Mouse (Mus musculus): ENCODE measurements at regions not wholly inside any gene's neighbourhood (a gene's known extent, or its start where the extent isn't known, plus 50 kb on each side); places are given as distances from the start of the nearest gene placed in this dataset.

DNA sequence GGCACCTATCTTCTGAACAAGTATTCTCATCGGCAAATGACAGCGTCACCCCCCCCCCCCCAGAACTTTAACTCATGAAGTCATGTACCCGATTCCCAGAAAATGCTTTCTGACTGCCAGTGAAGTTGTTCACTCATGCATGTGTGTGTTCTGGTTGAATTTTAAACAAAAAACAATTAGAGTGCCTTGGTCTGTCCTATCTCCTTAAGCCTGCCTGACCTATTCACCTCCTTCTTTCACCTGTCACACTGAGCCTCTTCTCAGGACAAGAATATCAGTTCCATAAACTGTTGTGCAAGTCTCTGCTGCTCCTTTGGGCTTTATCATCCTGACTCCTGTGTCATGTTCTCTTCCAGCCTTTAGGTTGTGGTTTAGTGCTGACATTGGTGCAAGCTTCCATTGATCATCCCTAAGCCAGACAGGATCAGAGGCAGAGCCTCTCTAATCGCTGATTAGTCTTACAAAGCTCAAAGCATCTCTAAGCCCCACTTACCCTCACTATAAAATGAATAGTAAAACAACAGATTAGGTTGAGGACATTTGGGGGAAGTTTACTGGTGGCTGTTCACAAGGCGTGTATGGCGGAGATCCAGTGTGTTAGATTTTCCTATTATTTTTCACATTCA is 345.2 kb upstream of the Robo2 start:
- no peak for TF ChIP-seq GATA1 (IDR thresholded peaks at IDR 0.05; ENCODE audit: borderline replicate concordance, low read length)
- TF ChIP-seq CTCF (IDR thresholded peaks at IDR 0.05; ENCODE audit: low read depth, low read length), result no peak
- no peak for TF ChIP-seq GATA2 (IDR thresholded peaks at IDR 0.05; ENCODE audit: borderline replicate concordance, low read depth, low read length)
- no peak for TF ChIP-seq TAL1 (conservative IDR thresholded peaks at IDR 0.05; ENCODE audit: low read depth, low read length)
- no peak for TF ChIP-seq POLR2AphosphoS5 (IDR thresholded peaks at IDR 0.05; ENCODE audit: insufficient replicate concordance, low read depth, low read length)
- Histone ChIP-seq H3K4me1 (ENCODE audit: insufficient read depth, low read depth, low read length) (no peaks in the 10 kb centered on the region), H3K27me3 (ENCODE audit: insufficient read depth, low read length) (no peaks in the 10 kb centered on the region), H3K36me3 (replicated peaks) (no peaks in the 10 kb centered on the region), H3K4me3 (ENCODE audit: low read depth, low read length) (no peak overlapping the region), H3K9me3 (replicated peaks) (no peaks in the 10 kb centered on the region)
- ATAC-seq (ENCODE audit: extremely low read depth, insufficient number of reproducible peaks, low FRiP score, poor library complexity, severe bottlenecking) (no peak), DNase-seq (ENCODE audit: low spot score) (no peak)

DNA sequence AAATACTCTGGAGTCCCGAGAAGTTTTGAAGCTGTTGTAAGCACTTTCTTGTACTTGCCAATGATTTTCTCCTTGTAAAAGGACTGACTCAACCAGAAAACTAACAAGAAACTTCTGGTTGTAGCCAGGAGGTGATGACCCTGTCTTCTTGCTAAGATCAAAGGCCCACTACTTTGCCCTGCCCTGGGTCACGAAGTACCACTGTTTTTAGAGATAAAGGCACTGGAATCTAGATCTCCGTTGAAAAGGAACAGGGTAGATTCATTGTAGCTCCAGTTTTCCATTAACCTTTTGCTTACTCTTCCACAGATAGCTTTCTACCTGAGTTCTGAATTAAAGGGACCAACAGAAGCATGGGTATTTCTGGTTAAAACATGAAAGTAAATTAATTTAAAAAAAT is 339.3 kb upstream of the Robo2 start:
- H3K36me3 ChIP-seq (replicated peaks), result no peaks in the 10 kb centered on the region
- H3K4me1 ChIP-seq (ENCODE audit: insufficient read depth, low read depth, low read length), result no peaks in the 10 kb centered on the region
- DNase-seq (ENCODE audit: low spot score), result no peak
- no peak for ATAC-seq (ENCODE audit: extremely low read depth, insufficient number of reproducible peaks, low FRiP score, poor library complexity, severe bottlenecking)
- no peaks in the 10 kb centered on the region for H3K9me3 ChIP-seq (replicated peaks)
- TF ChIP-seq CTCF (IDR thresholded peaks at IDR 0.05; ENCODE audit: low read depth, low read length), result no peak
- no peak for TF ChIP-seq TAL1 (conservative IDR thresholded peaks at IDR 0.05; ENCODE audit: low read depth, low read length)
- TF ChIP-seq GATA1 (IDR thresholded peaks at IDR 0.05; ENCODE audit: borderline replicate concordance, low read length), result no peak
- no peak overlapping the region for H3K4me3 ChIP-seq (ENCODE audit: low read depth, low read length)
- H3K27me3 ChIP-seq (ENCODE audit: insufficient read depth, low read length), result no peaks in the 10 kb centered on the region

DNA sequence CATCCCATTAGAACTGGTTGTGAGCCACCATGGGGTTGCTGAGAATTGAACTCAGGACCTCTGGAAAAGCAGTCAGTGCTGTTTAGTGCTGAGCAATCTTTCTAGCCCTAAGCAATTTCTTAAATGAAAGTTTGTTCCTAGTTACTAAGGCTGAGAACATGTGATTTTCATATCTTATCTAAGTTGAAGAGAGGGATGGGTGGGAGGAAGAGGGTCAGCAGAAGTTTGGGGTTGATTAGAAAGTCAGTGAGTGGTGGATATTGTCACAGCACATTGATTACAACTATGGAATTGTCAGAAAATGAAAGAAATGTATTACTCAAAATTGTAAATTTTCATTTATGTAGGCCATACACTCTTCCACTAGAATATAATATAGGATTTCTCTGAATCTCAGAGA is 337.4 kb upstream of the Robo2 start:
- Histone ChIP-seq H3K36me3 (replicated peaks) (no peaks in the 10 kb centered on the region), H3K9me3 (replicated peaks) (no peaks in the 10 kb centered on the region), H3K4me3 (ENCODE audit: low read depth, low read length) (no peak overlapping the region), H3K27me3 (ENCODE audit: insufficient read depth, low read length) (no peaks in the 10 kb centered on the region), H3K4me1 (ENCODE audit: insufficient read depth, low read depth, low read length) (no peaks in the 10 kb centered on the region)
- no peak for TF ChIP-seq CTCF (IDR thresholded peaks at IDR 0.05; ENCODE audit: low read depth, low read length)
- ATAC-seq (ENCODE audit: extremely low read depth, insufficient number of reproducible peaks, low FRiP score, poor library complexity, severe bottlenecking) (no peak), DNase-seq (ENCODE audit: low spot score) (no peak)

DNA sequence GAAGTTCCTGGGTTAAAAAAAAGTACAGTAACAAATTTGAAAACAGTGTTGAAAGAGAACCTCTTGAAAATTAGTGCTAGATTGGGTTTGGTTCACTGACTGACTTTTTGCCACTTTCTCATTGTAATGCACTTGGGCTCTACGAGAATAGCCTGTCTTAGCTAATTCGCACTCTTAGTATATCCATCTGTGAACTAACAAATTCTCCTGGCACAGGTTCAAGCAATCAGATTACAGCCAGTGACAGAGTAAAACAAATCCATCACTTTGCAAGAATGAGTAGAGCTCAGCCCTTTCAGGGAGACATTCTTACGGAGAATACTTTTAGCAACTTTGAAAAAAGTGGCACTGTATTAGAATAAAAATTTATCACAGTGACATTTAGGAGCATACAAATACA is 331.9 kb upstream of the Robo2 start:
- 0 out of 2 replicates have a peak, but pooled peaks cover 3% of the 10 kb centered on the region for H3K9me3 ChIP-seq (replicated peaks)
- no peak for ATAC-seq (ENCODE audit: extremely low read depth, insufficient number of reproducible peaks, low FRiP score, poor library complexity, severe bottlenecking)
- no peaks in the 10 kb centered on the region for H3K36me3 ChIP-seq (replicated peaks)
- no peak for DNase-seq (ENCODE audit: low spot score)
- no peaks in the 10 kb centered on the region for H3K4me1 ChIP-seq (ENCODE audit: insufficient read depth, low read depth, low read length)
- H3K4me3 ChIP-seq (ENCODE audit: low read depth, low read length), result no peak overlapping the region
- no peaks in the 10 kb centered on the region for H3K27me3 ChIP-seq (ENCODE audit: insufficient read depth, low read length)
- no peak for TF ChIP-seq CTCF (IDR thresholded peaks at IDR 0.05; ENCODE audit: low read depth, low read length)
- TF ChIP-seq GATA2 (IDR thresholded peaks at IDR 0.05; ENCODE audit: borderline replicate concordance, low read depth, low read length), result no peak
- TF ChIP-seq POLR2AphosphoS5 (IDR thresholded peaks at IDR 0.05; ENCODE audit: insufficient replicate concordance, low read depth, low read length), result no peak
- TF ChIP-seq GATA1 (IDR thresholded peaks at IDR 0.05; ENCODE audit: borderline replicate concordance, low read length), result no peak
- no peak for TF ChIP-seq TAL1 (conservative IDR thresholded peaks at IDR 0.05; ENCODE audit: low read depth, low read length)

DNA sequence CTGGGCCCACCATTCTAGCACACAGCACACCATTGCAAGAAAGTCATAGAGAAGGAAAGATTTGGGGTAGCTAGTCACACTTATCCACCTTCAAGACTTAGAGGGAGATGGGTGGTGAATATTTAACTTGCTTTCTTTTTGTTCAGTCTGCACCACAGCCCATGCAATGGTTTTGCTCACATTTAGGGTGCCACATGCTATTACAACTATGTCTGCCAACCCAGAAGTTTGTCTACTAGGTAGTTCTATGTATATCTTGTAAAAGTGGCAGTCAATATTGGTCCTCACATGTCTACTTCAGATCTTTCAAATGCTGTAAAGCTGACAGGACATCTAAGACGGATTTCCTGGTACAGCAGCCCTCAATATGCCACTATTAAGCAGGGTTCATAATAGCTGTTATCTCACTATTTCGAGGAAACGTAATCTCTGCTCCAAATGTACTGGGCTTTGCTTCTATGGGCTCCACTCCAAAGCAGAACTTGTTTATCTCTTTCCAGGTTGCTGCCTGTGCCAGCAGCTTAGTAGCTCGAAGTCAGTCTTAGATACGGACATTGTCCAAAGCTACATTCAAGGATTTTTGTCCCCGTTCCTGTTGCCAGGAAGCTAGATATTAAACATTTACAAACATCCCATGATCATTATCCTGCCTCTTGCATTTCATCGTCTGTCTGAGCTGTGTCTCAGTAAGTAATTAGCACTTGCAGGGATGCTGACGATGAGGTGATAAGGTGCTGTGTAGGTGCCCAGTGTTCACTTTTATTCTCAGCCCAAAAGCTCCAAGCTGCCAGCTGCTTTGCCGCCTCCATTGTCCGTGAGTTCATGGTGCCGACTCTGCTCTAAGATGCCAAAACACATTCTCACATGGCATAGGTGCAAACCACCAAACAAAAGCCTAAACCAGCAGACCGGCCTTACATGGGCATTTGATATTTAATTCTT is 327.8 kb upstream of the Robo2 start:
- H3K36me3 ChIP-seq (replicated peaks), result no peaks in the 10 kb centered on the region
- H3K27me3 ChIP-seq (ENCODE audit: insufficient read depth, low read length), result no peaks in the 10 kb centered on the region
- H3K4me1 ChIP-seq (ENCODE audit: insufficient read depth, low read depth, low read length), result no peaks in the 10 kb centered on the region
- TF ChIP-seq POLR2AphosphoS5 (IDR thresholded peaks at IDR 0.05; ENCODE audit: insufficient replicate concordance, low read depth, low read length), result no peak
- TF ChIP-seq GATA2 (IDR thresholded peaks at IDR 0.05; ENCODE audit: borderline replicate concordance, low read depth, low read length), result no peak
- TF ChIP-seq TAL1 (conservative IDR thresholded peaks at IDR 0.05; ENCODE audit: low read depth, low read length), result no peak
- no peak for TF ChIP-seq GATA1 (IDR thresholded peaks at IDR 0.05; ENCODE audit: borderline replicate concordance, low read length)
- TF ChIP-seq CTCF (IDR thresholded peaks at IDR 0.05; ENCODE audit: low read depth, low read length), result no peak
- ATAC-seq (ENCODE audit: extremely low read depth, insufficient number of reproducible peaks, low FRiP score, poor library complexity, severe bottlenecking), result no peak
- 0 out of 2 replicates have a peak, but pooled peaks cover 3% of the 10 kb centered on the region for H3K9me3 ChIP-seq (replicated peaks)
- H3K4me3 ChIP-seq (ENCODE audit: low read depth, low read length), result no peak overlapping the region
- no peak for DNase-seq (ENCODE audit: low spot score)

DNA sequence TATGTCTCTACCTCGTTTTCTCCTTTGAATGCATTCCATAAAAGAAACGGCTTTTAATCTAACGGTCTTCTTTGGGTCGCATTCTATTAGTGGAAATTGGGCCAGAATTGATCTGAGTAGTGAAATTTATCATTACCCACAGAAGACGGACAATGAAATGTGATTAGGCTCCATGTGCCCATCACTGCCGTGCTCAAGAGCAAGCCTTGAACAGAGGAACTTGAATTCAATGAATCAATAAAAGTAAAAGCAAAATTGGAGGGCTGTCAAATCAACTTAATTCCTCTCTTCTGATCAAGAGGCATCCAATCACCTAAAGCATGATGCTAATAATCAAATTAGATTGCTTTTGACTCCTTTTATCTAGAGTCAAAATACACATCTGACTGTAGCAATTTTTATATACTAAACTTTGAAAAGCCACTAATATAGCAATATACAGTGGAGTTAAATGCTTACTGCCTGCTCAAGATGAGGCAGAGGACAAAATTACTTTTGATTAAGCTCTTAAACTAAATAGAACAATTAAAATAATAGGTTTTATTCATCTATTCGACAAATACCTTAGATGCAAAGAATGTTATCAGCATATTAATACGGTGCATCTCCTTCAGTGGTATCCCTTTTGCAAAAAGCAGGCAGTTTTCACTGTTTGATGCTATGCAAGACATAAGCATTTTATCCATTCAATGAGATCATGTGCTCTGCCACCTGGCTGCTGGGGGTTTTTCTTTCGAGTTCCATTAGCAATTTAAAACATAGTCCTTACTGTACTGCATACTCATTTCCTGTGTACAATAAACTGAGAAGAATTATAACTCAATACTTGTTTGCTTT is 321.5 kb upstream of the Robo2 start:
- Histone ChIP-seq H3K4me1 (ENCODE audit: insufficient read depth, low read depth, low read length) (no peaks in the 10 kb centered on the region), H3K4me3 (ENCODE audit: low read depth, low read length) (no peak overlapping the region), H3K27me3 (ENCODE audit: insufficient read depth, low read length) (no peaks in the 10 kb centered on the region), H3K9me3 (replicated peaks) (no peaks in the 10 kb centered on the region; the same call in 1 of the 2 replicates), H3K36me3 (replicated peaks) (no peaks in the 10 kb centered on the region)
- no peak for DNase-seq (ENCODE audit: low spot score)
- no peak for ATAC-seq (ENCODE audit: extremely low read depth, insufficient number of reproducible peaks, low FRiP score, poor library complexity, severe bottlenecking)
- no peak for TF ChIP-seq CTCF (IDR thresholded peaks at IDR 0.05; ENCODE audit: low read depth, low read length)
- TF ChIP-seq POLR2AphosphoS5 (IDR thresholded peaks at IDR 0.05; ENCODE audit: insufficient replicate concordance, low read depth, low read length), result no peak
- TF ChIP-seq TAL1 (conservative IDR thresholded peaks at IDR 0.05; ENCODE audit: low read depth, low read length), result no peak
- no peak for TF ChIP-seq GATA2 (IDR thresholded peaks at IDR 0.05; ENCODE audit: borderline replicate concordance, low read depth, low read length)
- no peak for TF ChIP-seq GATA1 (IDR thresholded peaks at IDR 0.05; ENCODE audit: borderline replicate concordance, low read length)
